Mouse (Mus musculus): ENCODE measurements around the gene 4933402D24Rik. TPM values are rescaled to one million over a fixed set of nuclear protein-coding genes. Genes with fewer than 3 reads are reported as not detected.

4933402D24Rik gene
- polyA plus RNA-seq (2014; fragmentation: Nextera tagmentation; extraction: Ambion mirVana), result 0.15 TPM in 1 of 2 replicates, not detected in the other

GRCm38 (mm10) chr1:63769167-63769566 is at the start of gene 4933402D24Rik:
4933402D24Rik (minus strand) TSS chr1:63769267.
- WGBS, result 76% methylated on average over 5 of the region's 5 CpGs
- Histone ChIP-seq H3K9me3 (ENCODE audit: control insufficient read depth, low read length) (no peaks in the 10 kb centered on the region), H3K4me1 (ENCODE audit: control insufficient read depth in 2 of 2, insufficient read depth in 2 of 2, low read length in 2 of 2) (no peaks in the 10 kb centered on the region; a peak in 1 of 4 replicates), H3K36me3 (ENCODE audit: control insufficient read depth, insufficient read depth, low read length) (no peaks in the 10 kb centered on the region), H3K27me3 (ENCODE audit: control insufficient read depth, insufficient read depth, low read length) (0 out of 2 replicates have a peak, but pooled peaks cover 3% of the 10 kb centered on the region), H3K4me2 (ENCODE audit: low read length) (no peak within 1 kb of the TSS), H3K4me3 (ENCODE audit: control insufficient read depth in 1 of 2, insufficient read depth in 1 of 2, low read depth in 1 of 2, low read length in 2 of 2) (no peak within 1 kb of the TSS), H3K9ac (ENCODE audit: low read length) (no peak within 1 kb of the TSS), H3K27ac (replicated peaks in 1 of 2; ENCODE audit: control insufficient read depth in 1 of 2, insufficient read depth in 1 of 2, low read depth in 2 of 2, low read length in 2 of 2) (no peak within 1 kb of the TSS)
- no peak for ATAC-seq (ENCODE audit: insufficient number of reproducible peaks, insufficient read depth, low FRiP score, low read depth)

DNA sequence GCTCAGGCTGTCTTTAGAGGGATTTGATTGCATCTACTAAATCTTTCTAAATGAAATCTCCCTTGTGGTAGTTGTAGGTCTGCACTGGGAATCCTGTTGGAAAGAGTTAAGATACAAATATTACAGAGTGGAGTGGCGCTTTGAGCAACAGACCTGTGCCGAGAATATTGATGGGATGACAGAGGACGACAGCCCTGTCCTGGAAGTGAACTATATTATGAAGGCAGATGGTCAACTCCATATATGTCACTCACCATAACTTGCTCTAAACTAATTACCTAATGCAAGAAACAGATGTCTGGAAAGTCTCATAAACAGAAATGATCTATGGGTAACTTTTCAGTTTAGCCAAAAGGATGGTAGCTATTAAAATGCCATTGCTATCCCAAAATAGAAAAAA is 39.5 kb upstream of the 4933402D24Rik start:
- Histone ChIP-seq H3K27me3 (ENCODE audit: control insufficient read depth, insufficient read depth, low read length) (no peaks in the 10 kb centered on the region), H3K4me1 (ENCODE audit: control insufficient read depth in 2 of 2, insufficient read depth in 2 of 2, low read length in 2 of 2) (no peaks in the 10 kb centered on the region), H3K4me2 (ENCODE audit: low read length) (no peak overlapping the region), H3K36me3 (ENCODE audit: control insufficient read depth, insufficient read depth, low read length) (no peaks in the 10 kb centered on the region), H3K9me3 (ENCODE audit: control insufficient read depth, low read length) (no peaks in the 10 kb centered on the region), H3K27ac (replicated peaks in 1 of 2; ENCODE audit: control insufficient read depth in 1 of 2, insufficient read depth in 1 of 2, low read depth in 2 of 2, low read length in 2 of 2) (no peak overlapping the region), H3K9ac (ENCODE audit: low read length) (no peak overlapping the region), H3K4me3 (ENCODE audit: control insufficient read depth in 1 of 2, insufficient read depth in 1 of 2, low read depth in 1 of 2, low read length in 2 of 2) (no peak overlapping the region)
- 79% methylated on average over 3 of the region's 3 CpGs for WGBS
- no peak for ATAC-seq (ENCODE audit: insufficient number of reproducible peaks, insufficient read depth, low FRiP score, low read depth)

DNA sequence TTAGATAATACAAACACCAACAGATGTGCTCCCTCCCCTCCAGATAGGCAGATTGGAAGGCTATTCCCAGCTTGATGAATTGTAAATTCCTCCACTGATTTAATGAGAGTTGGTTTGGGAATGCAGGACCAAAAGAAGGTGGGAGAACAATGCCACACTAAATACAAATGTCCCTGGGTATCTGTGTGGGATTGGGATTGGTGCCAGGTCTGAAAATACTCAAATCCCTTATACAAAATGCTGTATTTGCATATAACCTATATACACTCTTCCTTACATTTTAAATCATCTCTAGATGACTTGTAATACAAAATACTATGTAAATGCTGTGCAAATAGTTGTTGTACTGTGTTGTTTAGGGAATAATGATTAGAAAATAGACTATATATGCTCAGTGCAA is 36.0 kb upstream of the 4933402D24Rik start:
- Histone ChIP-seq H3K9ac (ENCODE audit: low read length) (no peak overlapping the region), H3K4me3 (ENCODE audit: control insufficient read depth in 1 of 2, insufficient read depth in 1 of 2, low read depth in 1 of 2, low read length in 2 of 2) (no peak overlapping the region), H3K27me3 (ENCODE audit: control insufficient read depth, insufficient read depth, low read length) (no peaks in the 10 kb centered on the region), H3K36me3 (ENCODE audit: control insufficient read depth, insufficient read depth, low read length) (no peaks in the 10 kb centered on the region), H3K9me3 (ENCODE audit: control insufficient read depth, low read length) (no peaks in the 10 kb centered on the region), H3K27ac (replicated peaks in 1 of 2; ENCODE audit: control insufficient read depth in 1 of 2, insufficient read depth in 1 of 2, low read depth in 2 of 2, low read length in 2 of 2) (no peak overlapping the region), H3K4me1 (ENCODE audit: control insufficient read depth in 2 of 2, insufficient read depth in 2 of 2, low read length in 2 of 2) (no peaks in the 10 kb centered on the region), H3K4me2 (ENCODE audit: low read length) (no peak overlapping the region)
- ATAC-seq (ENCODE audit: insufficient number of reproducible peaks, insufficient read depth, low FRiP score, low read depth), result no peak

- Histone ChIP-seq H3K36me3 (ENCODE audit: control insufficient read depth, insufficient read depth, low read length) (no peaks in the 10 kb centered on the region), H3K27me3 (ENCODE audit: control insufficient read depth, insufficient read depth, low read length) (no peaks in the 10 kb centered on the region), H3K9me3 (ENCODE audit: control insufficient read depth, low read length) (no peaks in the 10 kb centered on the region), H3K9ac (ENCODE audit: low read length) (no peak overlapping the region), H3K4me1 (ENCODE audit: control insufficient read depth in 2 of 2, insufficient read depth in 2 of 2, low read length in 2 of 2) (no peaks in the 10 kb centered on the region), H3K4me3 (ENCODE audit: control insufficient read depth in 1 of 2, insufficient read depth in 1 of 2, low read depth in 1 of 2, low read length in 2 of 2) (no peak overlapping the region), H3K27ac (replicated peaks in 1 of 2; ENCODE audit: control insufficient read depth in 1 of 2, insufficient read depth in 1 of 2, low read depth in 2 of 2, low read length in 2 of 2) (no peak overlapping the region), H3K4me2 (ENCODE audit: low read length) (no peak overlapping the region)
- no peak for ATAC-seq (ENCODE audit: insufficient number of reproducible peaks, insufficient read depth, low FRiP score, low read depth)
Measured at GRCm38 (mm10) chr1:63794326-63794725, 25.3 kb upstream of the 4933402D24Rik start.

DNA sequence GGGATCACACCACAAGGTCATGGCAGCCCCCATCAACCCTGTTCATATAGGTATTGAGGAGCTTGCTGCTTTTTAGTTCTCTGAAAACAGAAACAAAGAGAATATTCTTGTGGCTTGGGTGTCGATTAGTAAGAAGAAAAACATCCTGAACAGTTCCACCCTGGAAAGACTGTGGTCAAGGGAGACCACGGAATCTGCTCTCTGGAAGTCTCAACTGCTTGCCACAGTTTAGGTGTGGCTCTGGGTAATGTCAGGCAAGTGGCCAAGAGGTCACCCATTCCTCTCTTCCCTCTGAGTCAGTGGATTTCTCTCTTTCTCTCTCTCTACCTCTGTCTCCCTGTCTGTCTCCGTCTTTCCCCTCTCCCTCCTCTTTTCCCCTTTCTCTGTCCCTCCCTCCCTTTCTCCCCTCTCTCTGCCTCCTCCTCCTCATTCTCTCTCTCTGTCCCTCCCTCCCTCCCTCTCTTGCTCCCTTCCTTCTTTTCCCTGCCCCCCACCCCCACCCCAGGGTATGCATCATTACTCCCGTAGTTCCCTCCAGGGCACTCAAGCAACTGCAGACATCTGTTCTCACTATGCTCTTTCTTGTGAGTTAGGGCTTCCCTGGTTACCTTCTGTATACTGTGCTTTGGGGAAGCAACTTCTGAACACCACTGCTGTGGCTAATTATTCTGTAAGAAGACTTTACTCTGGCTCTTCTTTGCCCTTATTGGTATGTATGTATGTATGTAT is 8.0 kb upstream of the 4933402D24Rik start:
- no peaks in the 10 kb centered on the region for H3K9me3 ChIP-seq (ENCODE audit: control insufficient read depth, low read length)
- no peaks in the 10 kb centered on the region for H3K27me3 ChIP-seq (ENCODE audit: control insufficient read depth, insufficient read depth, low read length)
- H3K36me3 ChIP-seq (ENCODE audit: control insufficient read depth, insufficient read depth, low read length), result no peaks in the 10 kb centered on the region
- H3K4me1 ChIP-seq (ENCODE audit: control insufficient read depth in 2 of 2, insufficient read depth in 2 of 2, low read length in 2 of 2), result no peaks in the 10 kb centered on the region
- WGBS, result 44% methylated on average over 4 of the region's 4 CpGs
- H3K27ac ChIP-seq (replicated peaks in 1 of 2; ENCODE audit: control insufficient read depth in 1 of 2, insufficient read depth in 1 of 2, low read depth in 2 of 2, low read length in 2 of 2), result no peak overlapping the region
- no peak overlapping the region for H3K4me2 ChIP-seq (ENCODE audit: low read length)
- ATAC-seq (ENCODE audit: insufficient number of reproducible peaks, insufficient read depth, low FRiP score, low read depth), result no peak
- no peak overlapping the region for H3K9ac ChIP-seq (ENCODE audit: low read length)
- no peak overlapping the region for H3K4me3 ChIP-seq (ENCODE audit: control insufficient read depth in 1 of 2, insufficient read depth in 1 of 2, low read depth in 1 of 2, low read length in 2 of 2)

DNA sequence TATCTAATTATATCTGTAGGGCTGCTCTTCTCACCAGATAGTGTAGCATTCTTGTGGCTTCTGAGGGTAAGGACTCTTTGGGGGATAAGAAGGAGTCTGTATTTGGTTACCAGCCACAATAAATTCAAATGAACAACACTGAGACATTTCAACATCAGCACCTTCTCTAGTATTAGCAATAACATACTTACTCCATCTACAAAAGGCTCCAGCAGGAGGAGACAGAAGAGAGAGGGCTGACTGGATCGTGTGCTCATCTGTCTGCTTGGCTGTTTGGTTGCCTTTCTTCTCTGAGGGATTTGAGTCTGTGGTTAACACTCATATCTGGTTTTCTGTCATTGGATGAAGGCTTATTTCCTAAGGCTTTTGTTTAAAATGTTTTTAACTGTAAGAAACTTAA is 7.3 kb upstream of the 4933402D24Rik start:
- Histone ChIP-seq H3K27me3 (ENCODE audit: control insufficient read depth, insufficient read depth, low read length) (no peaks in the 10 kb centered on the region), H3K4me2 (ENCODE audit: low read length) (no peak overlapping the region), H3K27ac (replicated peaks in 1 of 2; ENCODE audit: control insufficient read depth in 1 of 2, insufficient read depth in 1 of 2, low read depth in 2 of 2, low read length in 2 of 2) (no peak overlapping the region), H3K4me1 (ENCODE audit: control insufficient read depth in 2 of 2, insufficient read depth in 2 of 2, low read length in 2 of 2) (no peaks in the 10 kb centered on the region), H3K36me3 (ENCODE audit: control insufficient read depth, insufficient read depth, low read length) (no peaks in the 10 kb centered on the region), H3K4me3 (ENCODE audit: control insufficient read depth in 1 of 2, insufficient read depth in 1 of 2, low read depth in 1 of 2, low read length in 2 of 2) (no peak overlapping the region), H3K9ac (ENCODE audit: low read length) (no peak overlapping the region), H3K9me3 (ENCODE audit: control insufficient read depth, low read length) (no peaks in the 10 kb centered on the region)
- WGBS, result 41% methylated on average over 1 of the region's 1 CpGs
- no peak for ATAC-seq (ENCODE audit: insufficient number of reproducible peaks, insufficient read depth, low FRiP score, low read depth)

GRCm38 (mm10) chr1:63770309-63770708 is 1.2 kb upstream of the 4933402D24Rik start:
- no peak overlapping the region for H3K4me3 ChIP-seq (ENCODE audit: control insufficient read depth in 1 of 2, insufficient read depth in 1 of 2, low read depth in 1 of 2, low read length in 2 of 2)
- WGBS, result 84% methylated on average over 7 of the region's 7 CpGs
- H3K9me3 ChIP-seq (ENCODE audit: control insufficient read depth, low read length), result no peaks in the 10 kb centered on the region
- no peaks in the 10 kb centered on the region; a peak in 1 of 4 replicates for H3K4me1 ChIP-seq (ENCODE audit: control insufficient read depth in 2 of 2, insufficient read depth in 2 of 2, low read length in 2 of 2)
- no peak overlapping the region for H3K27ac ChIP-seq (replicated peaks in 1 of 2; ENCODE audit: control insufficient read depth in 1 of 2, insufficient read depth in 1 of 2, low read depth in 2 of 2, low read length in 2 of 2)
- 0 out of 2 replicates have a peak, but pooled peaks cover 1% of the 10 kb centered on the region for H3K27me3 ChIP-seq (ENCODE audit: control insufficient read depth, insufficient read depth, low read length)
- H3K36me3 ChIP-seq (ENCODE audit: control insufficient read depth, insufficient read depth, low read length), result no peaks in the 10 kb centered on the region
- no peak overlapping the region for H3K9ac ChIP-seq (ENCODE audit: low read length)
- no peak for ATAC-seq (ENCODE audit: insufficient number of reproducible peaks, insufficient read depth, low FRiP score, low read depth)
- no peak overlapping the region for H3K4me2 ChIP-seq (ENCODE audit: low read length)

DNA sequence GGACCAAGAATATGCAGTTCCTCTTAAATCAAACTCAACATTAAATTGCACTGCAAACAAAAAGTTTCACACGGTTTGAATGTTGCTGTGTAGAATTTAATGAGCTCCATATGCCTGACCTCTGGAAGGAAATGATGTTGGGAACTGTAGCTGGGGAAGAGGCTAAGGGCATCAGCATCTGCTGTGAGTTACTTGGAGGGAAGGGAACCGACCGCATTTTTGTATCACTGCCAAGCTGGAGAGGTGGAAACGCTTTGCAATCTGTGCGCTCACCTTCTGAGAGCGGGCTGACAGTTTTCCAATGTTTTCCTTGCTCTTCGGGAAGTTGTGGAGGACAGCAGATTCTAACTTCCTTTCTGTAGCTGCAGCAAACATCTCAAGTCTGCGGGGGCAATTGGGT is 955 bp downstream of the 4933402D24Rik start:
- 44% methylated on average over 8 of the region's 8 CpGs for WGBS
- H3K27ac ChIP-seq (replicated peaks in 1 of 2; ENCODE audit: control insufficient read depth in 1 of 2, insufficient read depth in 1 of 2, low read depth in 2 of 2, low read length in 2 of 2), result no peak overlapping the region
- no peaks in the 10 kb centered on the region for H3K9me3 ChIP-seq (ENCODE audit: control insufficient read depth, low read length)
- no peak overlapping the region for H3K4me2 ChIP-seq (ENCODE audit: low read length)
- H3K9ac ChIP-seq (ENCODE audit: low read length), result no peak overlapping the region
- 0 out of 2 replicates have a peak, but pooled peaks cover 3% of the 10 kb centered on the region for H3K27me3 ChIP-seq (ENCODE audit: control insufficient read depth, insufficient read depth, low read length)
- H3K4me3 ChIP-seq (ENCODE audit: control insufficient read depth in 1 of 2, insufficient read depth in 1 of 2, low read depth in 1 of 2, low read length in 2 of 2), result no peak overlapping the region
- no peaks in the 10 kb centered on the region; a peak in 1 of 4 replicates for H3K4me1 ChIP-seq (ENCODE audit: control insufficient read depth in 2 of 2, insufficient read depth in 2 of 2, low read length in 2 of 2)
- H3K36me3 ChIP-seq (ENCODE audit: control insufficient read depth, insufficient read depth, low read length), result no peaks in the 10 kb centered on the region
- no peak for ATAC-seq (ENCODE audit: insufficient number of reproducible peaks, insufficient read depth, low FRiP score, low read depth)

All from heart, embryonic 14.5 days (tissue).